ENCODE assay signal across 12 mouse cellular contexts in the genomic region with DNA sequence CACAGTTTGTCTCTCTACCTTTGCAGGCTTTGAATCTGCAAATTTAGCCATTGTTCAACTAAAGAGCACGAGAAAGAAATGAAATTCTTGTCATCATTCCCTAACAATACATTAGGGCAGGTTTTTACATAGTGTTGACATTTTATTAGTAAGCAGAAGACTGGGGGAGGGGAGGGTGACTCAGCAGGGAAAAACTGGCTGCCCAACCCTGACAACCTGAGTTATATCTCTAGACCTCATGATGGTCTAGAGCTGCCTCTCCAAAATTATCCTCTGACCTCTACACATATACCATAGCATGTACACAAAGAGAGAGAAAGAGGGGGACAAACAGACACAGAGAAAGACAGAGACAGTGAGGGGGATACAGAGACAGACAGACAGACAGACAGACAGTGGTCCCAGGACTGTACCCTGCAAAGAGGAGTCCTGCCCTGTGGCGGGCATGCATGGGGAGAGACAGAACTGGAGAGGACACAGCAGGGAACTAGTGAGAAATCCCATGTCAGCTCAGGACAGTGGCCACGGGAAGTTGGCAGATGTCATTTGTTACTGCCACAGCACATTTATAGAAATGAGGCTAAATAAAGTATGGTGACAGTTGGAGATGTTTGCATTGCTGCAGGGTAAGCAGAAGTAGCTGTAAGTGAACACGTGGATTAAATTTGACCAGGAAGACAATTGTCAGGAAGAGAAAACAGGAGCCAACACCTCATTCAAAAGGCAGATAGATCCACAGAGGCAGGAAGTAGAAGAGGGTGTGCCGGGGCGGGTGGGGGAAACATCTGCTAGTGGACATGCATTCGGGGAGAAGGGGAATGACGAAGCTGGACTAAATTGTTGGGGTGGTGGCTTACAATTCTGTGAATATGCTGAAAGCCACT. TPM values are rescaled to one million over a fixed set of nuclear protein-coding genes. Genes with fewer than 3 reads are reported as not detected.
A peak's percentile ranks its signal among the peaks of the same experiment; 100 is the strongest.
DNase-seq lines count a peak whose midpoint lies in the region; ATAC-seq lines count a peak whose summit lies in the region.
"Had no signal": no experiment of that assay in that cellular context is flagged by ENCODE, and none has a peak within 500 bp of the region (broad histone marks: within the 10 kb centered on the region; RNA-seq: fewer than 3 reads in every experiment).

No protein-coding gene starts in this region.

- H3K4me3 ChIP-seq in liver, embryonic 15.5 days (replicated peaks) = no peak overlapping the region
- H3K4me3 ChIP-seq: neural tube, embryonic 13.5 days had no signal

- H3K27me3 ChIP-seq in liver, embryonic 15.5 days = no peaks in the 10 kb centered on the region
- H3K27me3 ChIP-seq: neural tube, embryonic 13.5 days had no signal

- no peaks in the 10 kb centered on the region for H3K9me3 ChIP-seq in liver, embryonic 15.5 days (replicated peaks)
- H3K9me3 ChIP-seq: neural tube, embryonic 13.5 days had no signal

- no peak overlapping the region for H3K9ac ChIP-seq in liver, embryonic 15.5 days
- H3K9ac ChIP-seq: neural tube, embryonic 13.5 days had no signal

- H3K4me2 ChIP-seq in liver, embryonic 15.5 days = peak overlapping the region; percentile 47
- H3K4me2 ChIP-seq: neural tube, embryonic 13.5 days had no signal

- WGBS in liver, embryonic 15.5 days (ENCODE audit: insufficient replicate concordance) = 8% methylated on average over 8 of the region's 8 CpGs

- H3K27ac ChIP-seq in liver, embryonic 15.5 days (replicated peaks) = peak overlapping the region; percentile 65
- H3K27ac ChIP-seq: neural tube, embryonic 13.5 days had no signal

- H3K4me1 ChIP-seq in liver, embryonic 15.5 days (replicated peaks) = peaks cover 34% of the 10 kb centered on the region
- H3K4me1 ChIP-seq: neural tube, embryonic 13.5 days had no signal

- ATAC-seq in CD4-positive, CD25-positive, alpha-beta regulatory T cell, adult 4 months = peak; percentile 20
- peak; percentile 56 for ATAC-seq in erythroblast, adult 5-6 weeks (replicated peaks; ENCODE audit: low FRiP score, poor library complexity, severe bottlenecking)
- ATAC-seq in liver, embryonic 15.5 days (ENCODE audit: insufficient read depth) = peak; percentile 86

- H3K36me3 ChIP-seq in liver, embryonic 15.5 days (replicated peaks) = no peaks in the 10 kb centered on the region
- H3K36me3 ChIP-seq: neural tube, embryonic 13.5 days had no signal

- peak; percentile 47 to 55 for DNase-seq in heart, adult 18-20 months
- no peak for DNase-seq in heart, postnatal 25 days (ENCODE audit: low spot score)
- DNase-seq in layer of hippocampus, postnatal 25 days (ENCODE audit: extremely low spot score in 1 of 2, low spot score in 1 of 2) = no peak
- no peak for DNase-seq in embryo, embryonic 11 days
- DNase-seq in adrenal gland, postnatal 25 days = no peak
- DNase-seq: kidney, postnatal 36 days had no signal

- intact Hi-C loops in heart, postnatal 25 days (cut with DNase I) = no loop called here

RNA-seq across cellular contexts. Expression of a gene that starts 14.8 kb away (rescaled TPM):
- 10 to 100 TPM; 82.6 to 93.4 TPM for total RNA-seq in heart, adult 18-20 months (2021)
- 10 to 100 TPM; 81.6 to 89.8 TPM for total RNA-seq in heart, postnatal 25 days (2021)
- 10 to 100 TPM; 17.8 to 30.3 TPM for polyA plus RNA-seq in CD4-positive, CD25-positive, alpha-beta regulatory T cell, adult 4 months (2017; shearing (Covaris generic))
- total RNA-seq in erythroblast, adult 5-6 weeks (2015; ENCODE audit: low replicate concordance) = 68.6 and 68.8 TPM in 2 replicates
- 58.3 and 77.7 TPM in 2 replicates for total RNA-seq in erythroblast, adult 5-6 weeks (2017; ENCODE audit: low replicate concordance)
- 45.5 and 47.1 TPM in 2 replicates for polyA plus RNA-seq in liver, embryonic 15.5 days (2015; fragmentation: Nextera tagmentation; extraction: Ambion mirVana)
- 10 to 100 TPM; 90.6 to 98.8 TPM for total RNA-seq in layer of hippocampus, postnatal 25 days (2021)
- 132 and 135 TPM in 2 replicates for total RNA-seq in adrenal gland, postnatal 25 days (2021)

RNA-seq across cellular contexts. Expression of a gene that starts 15.3 kb away (rescaled TPM):
- total RNA-seq in heart, adult 18-20 months (2021) = 1 to 10 TPM; 1.1 to 1.2 TPM
- 1 to 10 TPM in 1 of 2 experiments, not detected in 1; 1.1 TPM for total RNA-seq in heart, postnatal 25 days (2021)
- polyA plus RNA-seq in CD4-positive, CD25-positive, alpha-beta regulatory T cell, adult 4 months (2017; shearing (Covaris generic)) = not detected
- total RNA-seq in erythroblast, adult 5-6 weeks (2015; ENCODE audit: low replicate concordance) = not detected in 2 replicates
- not detected in 2 replicates for total RNA-seq in erythroblast, adult 5-6 weeks (2017; ENCODE audit: low replicate concordance)
- 0.40 and 0.77 TPM in 2 replicates for polyA plus RNA-seq in liver, embryonic 15.5 days (2015; fragmentation: Nextera tagmentation; extraction: Ambion mirVana)
- total RNA-seq in layer of hippocampus, postnatal 25 days (2021) = under 1 TPM in 1 of 2 experiments, not detected in 1; 0.69 TPM
- not detected in 2 replicates for total RNA-seq in adrenal gland, postnatal 25 days (2021)
- polyA plus RNA-seq: brain, embryonic 14.5 days; embryonic facial prominence, embryonic 11.5 days had no signal

Comparison
In these comparisons a context has a peak if more than half of its experiments do, and no peak if none do; other contexts are left out.
1. DNase-seq: peak in heart, adult 18-20 months (2 of 2); none in heart, postnatal 25 days (single experiment), layer of hippocampus, postnatal 25 days (0 of 2), embryo, embryonic 11 days (single experiment) and adrenal gland, postnatal 25 days (single experiment).
2. ATAC-seq: peak in every context shown above with its lines; median percentile 86 in liver, embryonic 15.5 days; 56 in erythroblast, adult 5-6 weeks; 20 in CD4-positive, CD25-positive, alpha-beta regulatory T cell, adult 4 months.